Mouse (Mus musculus) kidney, adult 9 months (tissue): Measurements from ENCODE around the gene Olfr435.
"Not testable (repeated sequence)": the region's sequence is repeated elsewhere in the genome, so short reads cannot be mapped to it uniquely, and the experiment has no call there.

Experiments used
- DNase-seq: peaks from one replicate; pipeline ENCODE4 v3.0.0; 2022

The Olfr435 gene

GRCm38 (mm10) chr6:43196781-43197180 lies at the start of gene Olfr435:
Gene Olfr435, plus strand, starts transcription at chr6:43197146.
- DNase-seq, result no peak

GRCm38 (mm10) chr6:43159502-43159901 lies 37.4 kb upstream of the Olfr435 start:
- DNase-seq, result no peak

GRCm38 (mm10) chr6:43162982-43163381 lies 34.0 kb upstream of the Olfr435 start, which contains the start of gene Olfr437:
Gene Olfr437, plus strand, starts transcription at chr6:43163282.
- DNase-seq, result no peak

DNA sequence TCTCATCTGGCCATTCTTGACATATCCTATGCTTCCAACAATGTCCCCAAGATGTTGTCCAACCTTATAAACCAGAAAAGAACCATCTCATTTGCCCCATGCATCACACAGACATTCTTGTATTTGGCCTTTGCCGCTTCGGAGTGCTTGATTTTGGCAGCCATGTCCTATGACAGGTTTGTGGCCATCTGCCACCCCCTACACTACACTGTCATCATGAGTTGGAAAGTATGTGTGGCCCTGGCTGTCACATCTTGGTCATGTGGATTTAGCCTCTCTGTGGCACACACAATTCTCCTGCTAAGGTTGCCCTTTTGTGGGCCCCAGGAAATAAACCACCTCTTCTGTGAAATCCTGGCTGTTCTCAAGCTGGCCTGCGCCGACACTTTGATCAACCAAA lies 29.7 kb upstream of the Olfr435 start:
- no peak for DNase-seq

GRCm38 (mm10) chr6:43171840-43172239 lies 25.1 kb upstream of the Olfr435 start, which contains the start of gene Olfr13:
Gene Olfr13, plus strand, starts transcription at chr6:43172140.
- no peak for DNase-seq

GRCm38 (mm10) chr6:43178129-43178528 lies 18.8 kb upstream of the Olfr435 start:
- no peak for DNase-seq

- no peak for DNase-seq
These were observed 18.1 kb upstream of the Olfr435 start for GRCm38 (mm10) chr6:43178584-43179501.

DNA sequence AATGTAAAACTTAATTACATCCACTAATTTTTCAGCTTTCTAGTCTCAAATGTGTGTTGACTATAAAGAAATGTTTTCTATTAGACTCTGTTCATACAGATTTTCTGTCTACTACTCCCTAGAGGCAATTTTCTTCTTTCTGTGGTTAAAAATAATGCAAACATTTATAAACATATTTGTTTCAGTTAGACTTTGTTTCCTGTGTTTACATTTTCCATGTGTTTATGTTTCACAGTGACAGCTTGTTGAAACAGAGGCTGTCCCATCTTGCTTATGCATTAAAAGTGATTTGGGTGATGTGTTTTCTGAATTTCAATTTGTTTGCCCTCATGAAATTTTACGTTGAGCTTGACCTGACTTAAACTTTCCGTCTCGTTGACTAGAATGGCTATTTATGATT lies 6.0 kb upstream of the Olfr435 start:
- DNase-seq, result no peak

- DNase-seq, result no peak
These were observed 1.1 kb downstream of the Olfr435 start for GRCm38 (mm10) chr6:43198094-43198493.

- DNase-seq, result no peak
These were observed 5.8 kb downstream of the Olfr435 start for GRCm38 (mm10) chr6:43202786-43203185.

DNA sequence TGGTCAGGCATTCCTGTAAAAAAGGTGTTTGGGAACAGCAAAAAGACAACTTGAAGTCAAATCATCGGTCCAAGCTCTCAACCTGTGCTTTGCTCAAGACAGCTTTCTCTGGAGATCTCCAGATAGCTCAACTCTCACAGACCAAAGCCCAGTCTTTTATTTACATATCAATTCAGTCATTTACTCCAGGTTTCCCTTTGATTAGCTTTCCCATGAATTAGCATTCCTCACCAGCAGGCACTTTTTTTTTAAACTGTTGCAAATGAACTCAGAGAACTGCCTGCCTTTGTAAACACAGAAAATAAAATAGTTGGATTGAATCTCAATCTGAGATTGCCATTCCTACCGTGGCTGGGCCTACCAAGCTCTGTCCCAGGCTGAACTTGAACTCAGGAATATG lies 8.4 kb downstream of the Olfr435 start:
- DNase-seq, result no peak

DNA sequence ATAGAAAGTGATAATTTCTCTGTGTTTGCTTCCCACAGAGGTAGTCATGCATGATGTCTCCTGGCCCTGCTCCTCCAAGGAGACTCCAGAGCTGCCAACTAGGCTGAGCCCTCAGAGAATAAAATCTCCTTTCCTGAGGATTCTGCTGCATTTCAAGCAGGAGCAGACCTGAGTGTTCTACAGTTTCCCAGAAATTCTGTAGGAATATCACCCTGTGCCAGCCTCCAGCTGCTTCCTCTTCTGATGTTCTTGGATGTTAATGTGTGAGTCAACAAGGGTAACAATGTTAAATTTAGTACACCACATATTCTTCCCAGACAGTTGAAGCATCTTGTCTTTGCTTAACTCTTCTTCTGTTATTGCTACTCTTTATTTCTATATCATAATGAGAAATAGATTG lies 15.9 kb downstream of the Olfr435 start, which contains the start of gene Olfr434:
Gene Olfr434 (plus strand): TSS at position 149 of the 400 bp plus-strand sequence.
- DNase-seq, result not testable (repeated sequence)

DNA sequence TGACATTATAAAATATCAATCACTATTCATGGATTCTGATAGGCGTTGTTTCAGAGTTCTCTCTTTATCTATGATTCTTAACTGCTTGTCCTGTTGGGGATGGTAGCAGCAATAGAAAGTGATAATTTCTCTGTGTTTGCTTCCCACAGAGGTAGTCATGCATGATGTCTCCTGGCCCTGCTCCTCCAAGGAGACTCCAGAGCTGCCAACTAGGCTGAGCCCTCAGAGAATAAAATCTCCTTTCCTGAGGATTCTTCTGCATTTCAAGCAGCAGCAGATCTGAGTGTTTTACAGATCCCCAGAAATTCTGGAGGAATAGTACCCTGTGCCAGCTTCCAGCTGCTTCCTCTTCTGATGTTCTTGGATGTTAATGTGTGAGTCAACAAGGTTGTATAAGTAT lies 34.3 kb downstream of the Olfr435 start, which contains the start of gene Olfr47:
Gene Olfr47 (plus strand): TSS at position 275 of the 400 bp plus-strand sequence.
- not testable (repeated sequence) for DNase-seq

DNA sequence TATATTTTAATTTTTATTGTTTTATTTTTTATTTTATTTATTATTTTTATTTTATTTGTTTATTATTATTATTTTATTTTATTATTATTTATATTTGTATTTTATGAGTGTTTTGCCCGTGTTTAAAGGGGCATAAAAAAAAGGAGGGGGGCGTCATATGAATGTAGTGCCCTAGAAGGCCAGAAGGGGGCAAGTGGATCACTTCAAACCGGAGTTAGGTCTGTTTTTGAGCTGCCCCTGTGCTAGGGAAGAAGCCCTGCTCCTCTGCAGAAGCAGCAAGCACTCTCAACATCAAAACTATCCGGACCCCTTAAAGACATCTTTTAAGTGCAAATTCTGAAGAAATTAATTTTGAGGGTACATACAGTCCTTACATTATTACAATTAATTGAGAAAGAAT lies 45.1 kb downstream of the Olfr435 start:
- no peak for DNase-seq

DNA sequence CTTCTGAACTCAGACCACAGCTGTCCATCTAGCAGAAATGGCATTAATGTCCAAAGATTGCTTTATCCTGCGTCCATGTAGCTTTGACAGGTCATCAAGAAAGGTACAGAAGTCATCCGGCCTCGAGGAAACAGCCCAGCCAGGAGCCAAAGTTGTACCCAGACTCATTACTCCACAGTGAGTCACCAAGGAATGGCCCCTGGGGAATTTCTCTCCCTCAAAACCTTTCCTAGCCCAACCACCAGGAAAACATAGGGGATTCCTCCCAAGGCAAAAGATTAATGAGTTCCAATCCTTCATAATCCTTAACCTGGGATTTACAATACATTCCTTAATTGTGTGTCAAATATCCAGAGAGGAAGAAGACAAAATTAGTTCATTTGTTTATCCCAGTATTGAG lies 50.5 kb downstream of the Olfr435 start:
- no peak for DNase-seq

DNA sequence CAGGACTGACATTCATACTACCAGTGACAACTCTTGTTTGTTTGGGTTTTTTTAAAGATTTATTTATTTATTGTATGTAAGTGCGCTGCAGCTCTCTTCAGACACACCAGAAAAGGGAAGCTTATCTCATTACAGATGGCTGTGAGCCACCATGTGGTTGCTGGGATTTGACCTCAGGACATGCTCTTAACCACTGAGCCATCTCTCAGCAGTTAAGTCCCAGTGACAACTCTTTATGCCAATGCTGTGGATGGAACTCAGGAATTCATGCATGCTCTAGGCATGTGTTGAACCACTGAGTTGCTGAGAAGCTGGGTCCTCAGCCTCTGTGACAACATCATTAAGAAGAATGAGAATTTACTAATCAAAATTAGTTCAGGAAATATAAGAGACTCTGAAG lies 56.0 kb downstream of the Olfr435 start:
- no peak for DNase-seq
